Mouse (Mus musculus): ENCODE measurements around the gene Meltf. TPM values are rescaled to one million over a fixed set of nuclear protein-coding genes. Genes with fewer than 3 reads are reported as not detected.

Meltf gene
- polyA plus RNA-seq, 1 experiment from 2014 or later: 0.32 TPM

DNA sequence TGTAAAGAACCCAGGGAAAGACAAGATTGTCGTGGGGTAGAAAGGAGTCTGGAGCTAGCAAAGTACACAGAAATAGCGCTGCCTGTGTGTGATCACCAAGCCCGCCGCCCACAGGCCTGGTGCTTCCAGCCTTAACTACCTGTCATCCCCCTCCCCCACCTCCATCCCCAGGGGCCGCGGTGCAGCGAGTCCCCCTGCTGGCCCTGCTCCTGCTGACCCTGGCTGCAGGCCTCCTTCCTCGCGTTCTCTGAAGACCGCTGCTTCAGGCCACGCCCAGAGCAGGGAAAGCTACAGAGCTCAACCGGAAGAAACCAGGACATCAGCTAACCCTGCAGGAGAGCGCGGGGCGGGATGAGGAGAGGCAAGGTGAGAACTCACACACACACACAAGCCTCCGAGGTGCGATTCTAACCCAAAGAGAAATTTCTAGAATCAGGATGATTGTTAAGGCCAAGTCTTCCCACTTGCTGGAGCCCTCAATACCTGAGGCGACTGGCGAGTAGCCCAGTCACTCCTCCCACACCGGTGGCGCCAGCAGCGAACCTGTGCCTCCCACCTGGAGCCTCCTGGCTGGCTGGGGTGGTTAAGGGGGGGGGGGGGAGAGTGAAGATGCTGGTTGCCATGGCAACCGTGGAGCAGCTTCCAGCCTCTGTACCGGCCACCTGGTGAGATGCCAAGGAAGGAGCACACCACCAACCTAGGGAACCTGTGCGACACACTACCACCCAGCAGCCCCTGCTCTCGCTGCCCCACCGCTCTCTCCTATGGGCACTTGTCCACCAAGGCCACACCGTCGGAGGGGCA is 18.6 kb downstream of the Meltf start:
- peak; percentile 62 for ATAC-seq (ENCODE audit: low read depth)
- 13% methylated on average over 28 of the region's 29 CpGs for WGBS
- no peaks in the 10 kb centered on the region for H3K27me3 ChIP-seq
- H3K4me2 ChIP-seq: peak overlapping the region; percentile 55
- peaks cover 27% of the 10 kb centered on the region for H3K4me1 ChIP-seq (replicated peaks)
- no peaks in the 10 kb centered on the region for H3K9me3 ChIP-seq
- H3K4me3 ChIP-seq: peak overlapping the region; percentile 31
- H3K36me3 ChIP-seq: no peaks in the 10 kb centered on the region
- peak overlapping the region; percentile 61 for H3K27ac ChIP-seq (replicated peaks)
- H3K9ac ChIP-seq: peak overlapping the region; percentile 60

DNA sequence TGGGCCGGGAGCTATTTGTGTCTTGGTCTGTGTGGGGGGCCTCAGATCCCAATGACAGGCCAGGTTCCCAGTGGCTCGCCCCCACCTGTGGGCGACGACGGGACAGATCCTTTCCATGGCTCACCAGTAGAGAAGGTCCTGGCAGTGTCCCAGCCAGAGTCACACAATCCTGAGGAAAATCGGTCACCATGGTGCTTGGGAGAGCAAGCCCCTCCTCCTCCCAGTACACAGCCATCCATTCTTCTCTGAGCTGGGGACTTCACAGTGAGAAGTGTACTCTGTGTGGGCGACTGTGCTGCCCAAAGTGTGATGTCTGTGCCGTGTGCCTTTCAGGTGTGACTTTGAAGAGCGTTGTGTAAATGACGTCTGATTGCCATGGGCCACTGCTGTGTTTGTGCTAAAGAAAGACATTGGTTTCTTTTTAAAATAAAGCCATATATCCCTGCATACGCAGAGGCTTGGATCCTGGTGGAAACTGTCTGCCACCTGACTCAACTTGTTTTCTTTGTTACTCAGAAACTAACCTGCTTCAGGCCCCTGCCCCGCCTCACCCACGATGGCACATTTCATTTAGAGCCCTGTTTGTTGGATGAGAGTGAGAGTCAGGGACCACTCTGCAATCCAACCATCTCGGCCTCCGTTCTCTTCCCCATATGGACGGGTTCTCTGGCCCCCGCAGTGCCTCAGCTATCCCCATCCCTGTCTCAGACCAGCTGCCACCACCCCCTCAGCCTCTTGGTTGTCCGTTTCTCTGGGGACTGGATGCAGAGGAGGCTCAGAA is 20.1 kb downstream of the Meltf start:
- Histone ChIP-seq H3K36me3 (no peaks in the 10 kb centered on the region), H3K27ac (replicated peaks) (peak overlapping the region; percentile 29; the same call in 1 of the 2 replicates), H3K27me3 (no peaks in the 10 kb centered on the region), H3K4me2 (no peak overlapping the region), H3K9me3 (no peaks in the 10 kb centered on the region), H3K4me1 (replicated peaks) (peaks cover 27% of the 10 kb centered on the region), H3K4me3 (no peak overlapping the region), H3K9ac (no peak overlapping the region)
- 77% methylated on average over 18 of the region's 18 CpGs for WGBS
- ATAC-seq (ENCODE audit: low read depth): peak; percentile 82

DNA sequence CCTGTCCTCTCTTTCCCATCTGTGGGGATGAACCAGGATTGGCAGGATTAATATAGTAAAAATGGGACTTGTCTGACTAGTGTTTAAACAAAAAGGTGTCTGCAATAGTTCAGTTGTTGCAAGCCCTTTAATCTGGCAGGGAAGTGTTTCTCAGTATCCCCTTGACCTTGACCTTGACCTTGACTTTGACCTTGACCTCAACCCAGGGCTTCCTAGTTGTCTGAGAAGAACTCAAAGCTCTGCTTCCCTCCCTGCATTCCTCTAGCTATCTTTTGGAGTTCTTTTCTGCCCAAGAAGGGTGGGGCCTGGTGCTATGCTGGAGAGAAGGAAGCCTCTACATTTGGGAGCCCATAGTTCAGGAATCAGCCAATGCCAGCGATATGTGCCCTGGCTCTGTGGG is 23.3 kb downstream of the Meltf start:
- WGBS: 93% methylated on average over 1 of the region's 1 CpGs
- no peaks in the 10 kb centered on the region for H3K27me3 ChIP-seq
- no peaks in the 10 kb centered on the region for H3K36me3 ChIP-seq
- H3K4me2 ChIP-seq: no peak overlapping the region
- ATAC-seq (ENCODE audit: low read depth): no peak
- H3K9ac ChIP-seq: no peak overlapping the region
- H3K9me3 ChIP-seq: no peaks in the 10 kb centered on the region
- H3K4me3 ChIP-seq: no peak overlapping the region
- no peak overlapping the region for H3K27ac ChIP-seq (replicated peaks)
- H3K4me1 ChIP-seq (replicated peaks): peaks cover 37% of the 10 kb centered on the region

DNA sequence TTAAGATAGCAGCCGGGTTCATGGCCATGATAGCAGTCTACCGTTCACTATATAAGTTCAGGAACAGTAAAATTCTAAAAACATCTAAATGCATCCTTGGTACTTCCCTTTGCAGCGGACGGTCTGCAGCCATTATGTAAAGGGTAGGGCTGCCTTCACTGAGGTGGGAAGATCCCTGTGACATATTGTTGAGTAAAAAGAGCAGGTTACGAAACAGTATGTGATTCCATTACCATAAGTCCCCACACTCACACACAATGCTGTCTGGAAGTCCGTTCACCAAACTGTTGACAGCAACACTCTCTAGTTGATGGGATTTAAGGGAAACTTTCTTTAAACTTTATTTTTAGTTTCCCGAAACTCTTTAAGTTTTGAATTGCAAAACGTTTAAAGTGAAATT is 24.6 kb downstream of the Meltf start:
- Histone ChIP-seq H3K4me1 (replicated peaks) (peaks cover 25% of the 10 kb centered on the region), H3K4me2 (no peak overlapping the region), H3K36me3 (no peaks in the 10 kb centered on the region), H3K9ac (no peak overlapping the region), H3K9me3 (no peaks in the 10 kb centered on the region), H3K27me3 (no peaks in the 10 kb centered on the region), H3K27ac (replicated peaks) (no peak overlapping the region), H3K4me3 (no peak overlapping the region)
- no peak for ATAC-seq (ENCODE audit: low read depth)
- 88% methylated on average over 8 of the region's 8 CpGs for WGBS

DNA sequence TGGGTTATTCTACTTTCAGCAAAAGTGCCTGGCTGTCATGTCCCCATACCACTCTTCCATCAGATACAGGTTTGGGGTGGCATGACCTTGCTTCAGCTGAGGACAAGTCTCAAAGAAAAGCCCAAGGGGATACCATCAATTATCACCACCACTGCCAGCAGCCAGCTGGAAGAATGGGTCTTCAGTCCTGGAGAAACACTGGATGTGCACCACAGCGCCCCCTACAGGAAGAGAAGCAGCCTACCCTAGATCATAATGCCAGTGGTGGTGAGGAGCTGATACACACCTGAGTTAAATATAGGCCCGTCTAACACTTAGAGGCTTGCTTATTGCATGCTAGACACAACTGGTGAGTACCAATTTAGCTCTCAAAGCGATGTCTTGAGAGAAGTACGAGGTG is 26.7 kb downstream of the Meltf start:
- Histone ChIP-seq H3K4me1 (replicated peaks) (peaks cover 14% of the 10 kb centered on the region), H3K9ac (no peak overlapping the region), H3K27ac (replicated peaks) (no peak overlapping the region), H3K9me3 (no peaks in the 10 kb centered on the region), H3K4me2 (no peak overlapping the region), H3K4me3 (no peak overlapping the region), H3K36me3 (no peaks in the 10 kb centered on the region), H3K27me3 (no peaks in the 10 kb centered on the region)
- ATAC-seq (ENCODE audit: low read depth): no peak
- WGBS: 80% methylated on average over 4 of the region's 4 CpGs

DNA sequence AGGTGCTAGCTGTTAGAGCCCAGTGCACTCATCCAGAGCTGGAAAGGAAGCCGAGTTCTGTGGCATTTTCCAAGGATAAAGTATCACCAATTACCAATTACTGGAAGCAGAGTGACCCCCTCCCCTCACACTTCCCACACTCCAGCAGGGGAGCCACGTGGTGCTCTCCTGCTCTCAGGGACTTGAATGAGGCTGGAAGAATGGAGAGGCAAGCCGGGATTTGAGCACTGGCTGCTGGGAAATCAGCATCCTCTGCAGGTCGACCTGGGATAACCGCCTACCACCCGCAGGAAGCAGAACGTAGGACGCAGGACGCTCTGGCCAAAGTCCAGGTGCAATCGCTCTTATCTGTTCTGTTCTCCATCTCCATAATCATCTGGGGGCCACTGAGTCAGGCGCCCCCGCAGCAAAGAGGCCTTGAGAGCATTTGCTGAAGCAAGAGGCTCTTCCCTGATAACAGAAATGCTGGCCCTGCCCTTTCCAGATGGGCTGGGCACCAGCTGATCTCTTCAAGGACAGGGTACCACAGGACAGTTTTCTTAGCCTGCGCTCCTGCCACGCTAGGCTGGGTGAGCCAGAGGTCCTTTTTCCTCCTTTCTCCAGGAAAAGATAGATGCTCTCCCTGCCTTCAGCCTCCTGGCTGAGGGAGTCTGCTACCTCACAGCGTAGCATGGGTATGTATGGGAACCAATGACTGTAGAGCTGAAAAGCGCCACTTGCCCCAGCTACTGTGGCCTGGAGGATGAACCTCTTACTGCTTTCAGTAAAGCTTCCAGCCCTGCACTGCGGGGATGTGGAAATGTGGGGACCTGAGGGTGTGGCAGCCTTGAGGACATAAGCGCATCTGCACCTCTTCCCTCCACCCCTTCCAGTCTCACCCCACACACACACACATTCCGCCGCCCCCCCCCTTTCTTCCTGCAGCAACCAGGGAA is 27.5 kb downstream of the Meltf start:
- H3K9me3 ChIP-seq: no peaks in the 10 kb centered on the region
- no peak overlapping the region for H3K4me3 ChIP-seq
- H3K9ac ChIP-seq: peak overlapping the region; percentile 31; the same call in 1 of the 2 replicates
- peak overlapping the region; percentile 45 for H3K4me2 ChIP-seq
- H3K27me3 ChIP-seq: no peaks in the 10 kb centered on the region
- ATAC-seq (ENCODE audit: low read depth): peak; percentile 68; the same call in 1 of the 2 replicates
- WGBS: 40% methylated on average over 20 of the region's 20 CpGs
- H3K27ac ChIP-seq (replicated peaks): 0 out of 2 replicates have a peak overlapping the region, but pooled peaks have one; percentile 1
- no peaks in the 10 kb centered on the region for H3K36me3 ChIP-seq
- H3K4me1 ChIP-seq (replicated peaks): peaks cover 14% of the 10 kb centered on the region

DNA sequence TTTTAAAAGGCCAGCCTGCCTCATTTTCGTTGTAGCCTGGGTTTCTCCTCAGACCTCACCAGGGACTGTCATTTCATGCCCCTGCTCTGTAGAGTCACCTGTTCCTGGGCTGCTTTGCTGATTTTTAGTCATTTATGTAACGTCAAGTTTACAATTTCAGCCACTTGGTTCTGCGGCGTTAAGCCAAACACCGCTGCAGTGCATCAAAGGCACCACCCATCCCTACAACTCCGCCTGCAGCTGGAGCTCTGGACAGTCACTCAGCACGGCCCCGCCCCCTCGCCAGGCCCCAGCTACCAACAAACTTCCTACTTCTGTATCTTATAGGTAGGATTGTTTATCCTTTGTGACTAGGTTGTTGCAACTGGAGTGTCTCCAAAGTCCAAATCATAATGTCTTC is 28.3 kb downstream of the Meltf start:
- Histone ChIP-seq H3K9ac (0 out of 2 replicates have a peak overlapping the region, but pooled peaks have one; percentile 31), H3K27me3 (no peaks in the 10 kb centered on the region), H3K36me3 (no peaks in the 10 kb centered on the region), H3K9me3 (no peaks in the 10 kb centered on the region), H3K4me3 (peak overlapping the region; percentile 6; the same call in 1 of the 2 replicates), H3K4me2 (peak overlapping the region; percentile 45), H3K27ac (replicated peaks) (no peak overlapping the region), H3K4me1 (replicated peaks) (peaks cover 14% of the 10 kb centered on the region)
- 12% methylated on average over 9 of the region's 9 CpGs for WGBS
- no peak for ATAC-seq (ENCODE audit: low read depth)

DNA sequence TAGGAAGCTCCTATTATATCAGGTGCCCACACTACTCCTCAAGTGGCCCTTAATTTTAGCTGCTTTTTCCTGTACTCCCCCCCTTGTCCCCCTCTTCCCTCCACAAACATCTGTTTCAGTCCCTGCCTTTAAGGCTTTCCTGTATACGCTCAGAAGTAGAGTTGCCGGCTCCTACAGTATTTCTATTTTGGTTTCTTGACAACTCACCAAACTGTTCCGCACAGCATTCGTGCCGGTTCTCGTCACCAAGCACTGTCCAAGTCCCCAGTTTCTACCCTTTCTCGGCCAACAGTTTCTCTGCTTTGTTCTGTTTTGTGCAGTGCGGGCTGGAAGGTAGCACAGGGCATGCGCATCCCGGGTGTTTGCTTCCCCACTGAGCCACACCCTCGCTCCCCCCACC is 30.3 kb downstream of the Meltf start:
- Histone ChIP-seq H3K4me2 (0 out of 2 replicates have a peak overlapping the region, but pooled peaks have one; percentile 7), H3K27me3 (no peaks in the 10 kb centered on the region), H3K9ac (no peak overlapping the region), H3K9me3 (no peaks in the 10 kb centered on the region), H3K4me1 (replicated peaks) (peaks cover 14% of the 10 kb centered on the region), H3K4me3 (no peak overlapping the region), H3K27ac (replicated peaks) (no peak overlapping the region), H3K36me3 (no peaks in the 10 kb centered on the region)
- ATAC-seq (ENCODE audit: low read depth): no peak
- WGBS: 63% methylated on average over 11 of the region's 11 CpGs

DNA sequence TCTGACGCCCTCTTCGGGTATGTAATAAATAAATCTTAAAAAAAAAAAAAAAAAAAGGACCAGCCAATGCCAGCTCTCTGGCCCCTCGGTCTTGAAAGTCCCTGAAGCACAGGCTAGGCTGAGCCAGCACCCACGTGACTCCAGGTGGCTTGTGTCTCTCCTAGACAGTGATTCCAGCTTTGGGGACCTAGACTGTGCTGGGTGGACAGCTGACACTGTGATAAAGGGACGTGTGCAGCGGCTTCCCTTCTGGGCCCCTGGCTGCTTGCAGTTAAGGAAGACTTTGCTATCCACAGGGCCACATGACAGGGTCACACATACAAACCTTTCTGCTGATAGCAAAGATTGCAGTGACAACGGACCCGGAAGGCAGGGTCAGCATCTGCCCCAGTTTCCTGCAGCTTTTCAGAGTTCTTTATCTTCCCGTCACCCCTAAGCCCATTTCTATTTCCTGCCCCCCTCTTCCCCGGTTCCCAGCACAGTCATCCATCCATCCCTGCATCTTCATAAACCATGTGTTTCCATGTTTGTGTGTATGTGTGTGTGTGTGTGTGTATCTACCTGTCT is 31.8 kb downstream of the Meltf start:
- H3K4me1 ChIP-seq (replicated peaks): peaks cover 14% of the 10 kb centered on the region
- no peak overlapping the region for H3K27ac ChIP-seq (replicated peaks)
- no peaks in the 10 kb centered on the region for H3K9me3 ChIP-seq
- no peak overlapping the region for H3K9ac ChIP-seq
- H3K4me2 ChIP-seq: no peak overlapping the region
- no peak for ATAC-seq (ENCODE audit: low read depth)
- no peak overlapping the region for H3K4me3 ChIP-seq
- WGBS: 71% methylated on average over 10 of the region's 10 CpGs
- H3K36me3 ChIP-seq: no peaks in the 10 kb centered on the region
- no peaks in the 10 kb centered on the region for H3K27me3 ChIP-seq

DNA sequence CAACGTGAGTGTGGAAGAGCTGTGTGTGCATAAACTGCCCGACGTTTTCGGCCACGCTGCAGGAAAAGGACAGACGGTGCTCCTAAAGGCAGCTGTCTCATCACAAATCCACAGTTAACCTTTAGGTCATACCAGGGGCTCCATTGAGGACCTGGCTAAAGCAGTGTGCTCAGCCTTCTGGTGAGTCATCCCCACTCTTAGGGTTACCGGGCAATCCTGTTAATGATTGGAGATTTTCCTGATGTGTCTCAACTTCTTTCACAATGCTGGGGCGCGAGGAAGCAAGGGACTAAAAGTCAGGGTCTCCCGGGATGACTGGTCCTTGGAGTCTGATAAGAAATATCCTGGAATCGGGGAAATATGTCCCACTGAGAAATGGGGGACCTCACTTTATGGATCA is 39.2 kb downstream of the Meltf start:
- peaks cover 5% of the 10 kb centered on the region for H3K4me1 ChIP-seq (replicated peaks)
- H3K9ac ChIP-seq: no peak overlapping the region; the same call in 1 of the 2 replicates
- no peak overlapping the region; the same call in 1 of the 2 replicates for H3K4me2 ChIP-seq
- H3K27ac ChIP-seq (replicated peaks): no peak overlapping the region
- H3K9me3 ChIP-seq: no peaks in the 10 kb centered on the region
- ATAC-seq (ENCODE audit: low read depth): no peak
- H3K36me3 ChIP-seq: no peaks in the 10 kb centered on the region
- H3K4me3 ChIP-seq: no peak overlapping the region
- H3K27me3 ChIP-seq: peaks cover 5% of the 10 kb centered on the region; the same call in 1 of the 2 replicates
- WGBS: 81% methylated on average over 11 of the region's 11 CpGs

DNA sequence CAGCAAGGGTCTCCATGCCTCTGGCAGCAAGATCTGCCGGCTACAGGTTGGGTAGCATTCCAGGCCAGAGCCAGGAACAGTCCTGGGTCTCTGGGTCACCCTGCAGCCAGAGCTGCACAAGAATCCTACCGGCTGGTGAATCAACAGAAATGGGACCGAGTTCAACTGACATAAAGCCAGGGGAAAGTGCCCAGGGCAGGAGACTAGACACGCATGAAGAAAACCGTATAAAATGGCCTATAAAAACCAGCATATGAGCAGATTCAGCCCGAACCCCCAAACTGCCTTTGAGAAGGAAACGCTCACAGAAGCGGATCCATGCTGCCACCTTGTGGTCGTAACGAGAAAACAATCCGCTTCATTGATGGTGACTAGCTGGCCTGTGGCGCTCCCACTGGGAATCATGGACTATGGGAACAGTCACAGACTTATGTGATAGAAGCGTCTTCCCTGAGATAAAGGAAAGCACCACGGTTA is 39.7 kb downstream of the Meltf start:
- ATAC-seq (ENCODE audit: low read depth): peak; percentile 53
- peak overlapping the region; percentile 42 for H3K4me2 ChIP-seq
- H3K4me1 ChIP-seq (replicated peaks): peaks cover 5% of the 10 kb centered on the region
- WGBS: 5% methylated on average over 14 of the region's 14 CpGs
- H3K27me3 ChIP-seq: peaks cover 5% of the 10 kb centered on the region; the same call in 1 of the 2 replicates
- H3K27ac ChIP-seq (replicated peaks): no peak overlapping the region
- H3K36me3 ChIP-seq: no peaks in the 10 kb centered on the region
- no peak overlapping the region for H3K4me3 ChIP-seq
- H3K9me3 ChIP-seq: no peaks in the 10 kb centered on the region
- peak overlapping the region; percentile 59 for H3K9ac ChIP-seq

All from neural tube, embryonic 13.5 days (tissue).